Mouse (Mus musculus): ENCODE results near the gene Dusp7. TPM values are rescaled to one million over a fixed set of nuclear protein-coding genes. Genes with fewer than 3 reads are reported as not detected.

Gene Dusp7
- polyA plus RNA-seq, 1 experiment, result 129 TPM

GRCm38 (mm10) chr9:106398667-106399311 is 30.4 kb downstream of the Dusp7 start:
- Histone ChIP-seq H3K4me1 (ENCODE audit: control insufficient read depth, insufficient read depth, low read length) (peaks cover 6% of the 10 kb centered on the region), H3K4me3 (ENCODE audit: insufficient read depth, low read length) (no peak overlapping the region), H3K27ac (ENCODE audit: insufficient read depth, low read depth, low read length) (no peak overlapping the region)
- TF ChIP-seq POLR2A (IDR thresholded peaks at IDR 0.05; ENCODE audit: borderline replicate concordance, low read depth, low read length), result no peak
- TF ChIP-seq CTCF (IDR thresholded peaks at IDR 0.05; ENCODE audit: low read depth, low read length), result no peak

- Histone ChIP-seq H3K4me3 (ENCODE audit: insufficient read depth, low read length) (no peak overlapping the region), H3K27ac (ENCODE audit: insufficient read depth, low read depth, low read length) (no peak overlapping the region), H3K4me1 (ENCODE audit: control insufficient read depth, insufficient read depth, low read length) (no peaks in the 10 kb centered on the region)
- no peak for TF ChIP-seq CTCF (IDR thresholded peaks at IDR 0.05; ENCODE audit: low read depth, low read length)
- no peak for TF ChIP-seq POLR2A (IDR thresholded peaks at IDR 0.05; ENCODE audit: borderline replicate concordance, low read depth, low read length)
Measured at GRCm38 (mm10) chr9:106399808-106400207, 31.4 kb downstream of the Dusp7 start.

GRCm38 (mm10) chr9:106402149-106402548 is 33.7 kb downstream of the Dusp7 start:
- Histone ChIP-seq H3K4me3 (ENCODE audit: insufficient read depth, low read length) (no peak overlapping the region), H3K27ac (ENCODE audit: insufficient read depth, low read depth, low read length) (no peak overlapping the region), H3K4me1 (ENCODE audit: control insufficient read depth, insufficient read depth, low read length) (no peaks in the 10 kb centered on the region)
- TF ChIP-seq POLR2A (IDR thresholded peaks at IDR 0.05; ENCODE audit: borderline replicate concordance, low read depth, low read length), result no peak
- no peak for TF ChIP-seq CTCF (IDR thresholded peaks at IDR 0.05; ENCODE audit: low read depth, low read length)

- TF ChIP-seq CTCF (IDR thresholded peaks at IDR 0.05; ENCODE audit: low read depth, low read length), result no peak
- TF ChIP-seq POLR2A (IDR thresholded peaks at IDR 0.05; ENCODE audit: borderline replicate concordance, low read depth, low read length), result no peak
- Histone ChIP-seq H3K27ac (ENCODE audit: insufficient read depth, low read depth, low read length) (no peak overlapping the region), H3K4me1 (ENCODE audit: control insufficient read depth, insufficient read depth, low read length) (no peaks in the 10 kb centered on the region), H3K4me3 (ENCODE audit: insufficient read depth, low read length) (no peak overlapping the region)
Measured at GRCm38 (mm10) chr9:106402607-106403375, 34.4 kb downstream of the Dusp7 start.

GRCm38 (mm10) chr9:106405275-106405674 is 36.8 kb downstream of the Dusp7 start:
- TF ChIP-seq POLR2A (IDR thresholded peaks at IDR 0.05; ENCODE audit: borderline replicate concordance, low read depth, low read length) (no peak), CTCF (IDR thresholded peaks at IDR 0.05; ENCODE audit: low read depth, low read length) (no peak)
- no peak overlapping the region for H3K4me3 ChIP-seq (ENCODE audit: insufficient read depth, low read length)
- no peak overlapping the region for H3K27ac ChIP-seq (ENCODE audit: insufficient read depth, low read depth, low read length)
- no peaks in the 10 kb centered on the region for H3K4me1 ChIP-seq (ENCODE audit: control insufficient read depth, insufficient read depth, low read length)

GRCm38 (mm10) chr9:106406443-106407078 is 38.1 kb downstream of the Dusp7 start:
- Histone ChIP-seq H3K4me1 (ENCODE audit: control insufficient read depth, insufficient read depth, low read length) (peaks cover 7% of the 10 kb centered on the region), H3K4me3 (ENCODE audit: insufficient read depth, low read length) (no peak overlapping the region), H3K27ac (ENCODE audit: insufficient read depth, low read depth, low read length) (no peak overlapping the region)
- TF ChIP-seq CTCF (IDR thresholded peaks at IDR 0.05; ENCODE audit: low read depth, low read length) (no peak), POLR2A (IDR thresholded peaks at IDR 0.05; ENCODE audit: borderline replicate concordance, low read depth, low read length) (no peak)

GRCm38 (mm10) chr9:106409096-106409495 is 40.7 kb downstream of the Dusp7 start:
- TF ChIP-seq CTCF (IDR thresholded peaks at IDR 0.05; ENCODE audit: low read depth, low read length), result no peak
- no peak for TF ChIP-seq POLR2A (IDR thresholded peaks at IDR 0.05; ENCODE audit: borderline replicate concordance, low read depth, low read length)
- peaks cover 9% of the 10 kb centered on the region for H3K4me1 ChIP-seq (ENCODE audit: control insufficient read depth, insufficient read depth, low read length)

GRCm38 (mm10) chr9:106410086-106410650 is 41.7 kb downstream of the Dusp7 start:
- H3K4me1 ChIP-seq (ENCODE audit: control insufficient read depth, insufficient read depth, low read length), result peaks cover 9% of the 10 kb centered on the region
- H3K4me3 ChIP-seq (ENCODE audit: insufficient read depth, low read length), result no peak overlapping the region
- no peak for TF ChIP-seq POLR2A (IDR thresholded peaks at IDR 0.05; ENCODE audit: borderline replicate concordance, low read depth, low read length)
- no peak for TF ChIP-seq CTCF (IDR thresholded peaks at IDR 0.05; ENCODE audit: low read depth, low read length)

More at GRCm38 (mm10) chr9:106409096-106409495, 40.7 kb downstream of the Dusp7 start:
- H3K4me3 ChIP-seq (ENCODE audit: insufficient read depth, low read length), result no peak overlapping the region
- H3K27ac ChIP-seq (ENCODE audit: insufficient read depth, low read depth, low read length), result no peak overlapping the region

GRCm38 (mm10) chr9:106411091-106411594 is 42.7 kb downstream of the Dusp7 start:
- TF ChIP-seq POLR2A (IDR thresholded peaks at IDR 0.05; ENCODE audit: borderline replicate concordance, low read depth, low read length), result no peak
- no peak for TF ChIP-seq CTCF (IDR thresholded peaks at IDR 0.05; ENCODE audit: low read depth, low read length)
- Histone ChIP-seq H3K27ac (ENCODE audit: insufficient read depth, low read depth, low read length) (no peak overlapping the region), H3K4me3 (ENCODE audit: insufficient read depth, low read length) (no peak overlapping the region), H3K4me1 (ENCODE audit: control insufficient read depth, insufficient read depth, low read length) (peaks cover 9% of the 10 kb centered on the region)

More at GRCm38 (mm10) chr9:106410086-106410650, 41.7 kb downstream of the Dusp7 start:
- H3K27ac ChIP-seq (ENCODE audit: insufficient read depth, low read depth, low read length), result no peak overlapping the region
